Mouse (Mus musculus) erythroblast, embryonic 14.5 days (primary cell): ENCODE measurements around the gene Olfr554.

Source experiments
- GATA1 ChIP-seq: IDR thresholded peaks from 2 replicates; pipeline ENCODE4 v1.6.1; 2012; ENCODE audit warnings: low read length, inconsistent platforms, mixed read lengths
- TAL1 ChIP-seq: IDR thresholded peaks from 3 replicates; pipeline ENCODE4 v1.6.1; 2012; ENCODE audit warnings: low read length, inconsistent platforms, mixed read lengths

DNA sequence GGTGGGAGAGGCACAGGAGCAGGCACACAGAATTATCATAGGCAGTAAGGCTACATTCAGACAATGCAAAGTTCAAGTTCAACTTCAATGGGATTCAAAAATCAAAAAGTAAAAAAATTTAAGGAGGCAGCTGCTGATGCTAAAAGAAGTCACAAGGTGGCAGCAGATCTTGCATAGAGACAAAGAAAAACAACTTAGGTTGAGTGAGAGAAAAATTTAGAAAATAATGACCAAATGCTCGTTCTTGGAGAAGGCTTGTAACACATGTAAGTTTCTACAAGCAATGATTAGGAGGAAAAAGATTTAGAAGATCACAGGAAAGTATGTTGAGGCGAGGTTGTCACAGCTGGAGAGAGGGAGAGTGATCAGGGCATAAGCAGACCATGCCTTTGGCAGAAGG, 27.1 kb downstream of the Olfr554 start:
- TF ChIP-seq GATA1 = no peak
- TF ChIP-seq TAL1 = no peak
